Mouse (Mus musculus) heart, adult 11 months (tissue): ENCODE results near the gene Ulk4.

Source experiments
- DNase-seq: peaks from one replicate; pipeline ENCODE4 v3.0.0; 2022

The Ulk4 gene

GRCm38 (mm10) chr9:121058538-121058937, 218.5 kb downstream of the Ulk4 start:
- DNase-seq: no peak

- DNase-seq: peak; percentile 99
Measured at GRCm38 (mm10) chr9:121058116-121058515, 218.9 kb downstream of the Ulk4 start.

- DNase-seq: peak; percentile 95
Measured at GRCm38 (mm10) chr9:121057401-121057800, 219.6 kb downstream of the Ulk4 start.

- DNase-seq: peak; percentile 90
Measured at GRCm38 (mm10) chr9:121056526-121056925, 220.5 kb downstream of the Ulk4 start.

GRCm38 (mm10) chr9:121056036-121056435, 221.0 kb downstream of the Ulk4 start:
- peak; percentile 71 for DNase-seq

- DNase-seq: peak; percentile 48
Measured at GRCm38 (mm10) chr9:121045657-121046056, 231.3 kb downstream of the Ulk4 start.

- DNase-seq: peak; percentile 80
Measured at GRCm38 (mm10) chr9:121044471-121045206, 232.4 kb downstream of the Ulk4 start.

- DNase-seq: peak; percentile 21
Measured at GRCm38 (mm10) chr9:121043021-121043420, 234.0 kb downstream of the Ulk4 start.

- DNase-seq: no peak
Measured at GRCm38 (mm10) chr9:121038396-121038795, 238.6 kb downstream of the Ulk4 start.

GRCm38 (mm10) chr9:121037975-121038374, 239.0 kb downstream of the Ulk4 start:
- peak; percentile 37 for DNase-seq

GRCm38 (mm10) chr9:121035296-121035695, 241.7 kb downstream of the Ulk4 start:
- DNase-seq: peak; percentile 72

GRCm38 (mm10) chr9:121033596-121033995, 243.4 kb downstream of the Ulk4 start:
- peak; percentile 70 for DNase-seq

- peak; percentile 81 for DNase-seq
Measured at GRCm38 (mm10) chr9:121032322-121032964, 244.6 kb downstream of the Ulk4 start.

- peak; percentile 77 for DNase-seq
Measured at GRCm38 (mm10) chr9:121030949-121031348, 246.0 kb downstream of the Ulk4 start.

GRCm38 (mm10) chr9:121029786-121030185, 247.2 kb downstream of the Ulk4 start:
- DNase-seq: no peak

- DNase-seq: peak; percentile 87
Measured at GRCm38 (mm10) chr9:121023526-121024264, 253.3 kb downstream of the Ulk4 start.

GRCm38 (mm10) chr9:121020360-121020759, 256.6 kb downstream of the Ulk4 start:
- DNase-seq: no peak

- no peak for DNase-seq
Measured at GRCm38 (mm10) chr9:121019932-121020331, 257.1 kb downstream of the Ulk4 start.

GRCm38 (mm10) chr9:121018524-121019315, 258.3 kb downstream of the Ulk4 start:
- no peak for DNase-seq

GRCm38 (mm10) chr9:121015810-121016502, 261.0 kb downstream of the Ulk4 start:
- no peak for DNase-seq

GRCm38 (mm10) chr9:121011540-121011939, 265.5 kb downstream of the Ulk4 start:
- DNase-seq: no peak

- no peak for DNase-seq
Measured at GRCm38 (mm10) chr9:121010544-121010943, 266.5 kb downstream of the Ulk4 start.
